Mouse (Mus musculus): ENCODE data around the gene Dnase1l2.
"Not testable (repeated sequence)": the region's sequence is repeated elsewhere in the genome, so short reads cannot be mapped to it uniquely, and the experiment has no call there.

Gene Dnase1l2

GRCm38 (mm10) chr17:24470701-24471527 lies 28.0 kb upstream of the Dnase1l2 start:
- DNase-seq (ENCODE audit: low spot score), result peak; percentile 31

- DNase-seq (ENCODE audit: low spot score), result peak; percentile 98
Observed at GRCm38 (mm10) chr17:24469910-24470602, 27.2 kb upstream of the Dnase1l2 start, which contains the start of the genes E4f1 and Pgp. E4f1 (minus strand) TSS chr17:24470313. Pgp (plus strand) TSS chr17:24470392.

GRCm38 (mm10) chr17:24469336-24469909 lies 26.5 kb upstream of the Dnase1l2 start:
- DNase-seq (ENCODE audit: low spot score), result no peak

GRCm38 (mm10) chr17:24468636-24469246 lies 25.8 kb upstream of the Dnase1l2 start:
- no peak for DNase-seq (ENCODE audit: low spot score)

- no peak for DNase-seq (ENCODE audit: low spot score)
Observed at GRCm38 (mm10) chr17:24463374-24464133, 20.6 kb upstream of the Dnase1l2 start.

- DNase-seq (ENCODE audit: low spot score), result no peak
Observed at GRCm38 (mm10) chr17:24462932-24463331, 20.0 kb upstream of the Dnase1l2 start.

- no peak for DNase-seq (ENCODE audit: low spot score)
Observed at GRCm38 (mm10) chr17:24461580-24461979, 18.7 kb upstream of the Dnase1l2 start.

- DNase-seq (ENCODE audit: low spot score), result not testable (repeated sequence)
Observed at GRCm38 (mm10) chr17:24455523-24456206, 12.8 kb upstream of the Dnase1l2 start.

GRCm38 (mm10) chr17:24454756-24455522 lies 12.0 kb upstream of the Dnase1l2 start:
- DNase-seq (ENCODE audit: low spot score), result peak; percentile 98

GRCm38 (mm10) chr17:24454218-24454755 lies 11.4 kb upstream of the Dnase1l2 start:
- DNase-seq (ENCODE audit: low spot score), result no peak

GRCm38 (mm10) chr17:24453372-24453771 lies 10.5 kb upstream of the Dnase1l2 start:
- no peak for DNase-seq (ENCODE audit: low spot score)

- DNase-seq (ENCODE audit: low spot score), result no peak
Observed at GRCm38 (mm10) chr17:24451220-24451619, 8.3 kb upstream of the Dnase1l2 start.

- no peak for DNase-seq (ENCODE audit: low spot score)
Observed at GRCm38 (mm10) chr17:24449507-24449906, 6.6 kb upstream of the Dnase1l2 start.

GRCm38 (mm10) chr17:24446590-24446989 lies 3.7 kb upstream of the Dnase1l2 start:
- DNase-seq (ENCODE audit: low spot score), result no peak

GRCm38 (mm10) chr17:24443409-24443808 lies 504 bp upstream of the Dnase1l2 start:
- DNase-seq (ENCODE audit: low spot score), result no peak

- no peak for DNase-seq (ENCODE audit: low spot score)
Observed at GRCm38 (mm10) chr17:24442107-24442506, 798 bp downstream of the Dnase1l2 start.

- DNase-seq (ENCODE audit: low spot score), result no peak
Observed at GRCm38 (mm10) chr17:24441148-24441547, 1.8 kb downstream of the Dnase1l2 start.

- no peak for DNase-seq (ENCODE audit: low spot score)
Observed at GRCm38 (mm10) chr17:24440377-24440776, 2.5 kb downstream of the Dnase1l2 start.

GRCm38 (mm10) chr17:24437016-24437415 lies 5.9 kb downstream of the Dnase1l2 start:
- DNase-seq (ENCODE audit: low spot score), result no peak
